Mouse (Mus musculus) testis, postnatal 14 days (tissue): Measurements from ENCODE around the gene Scaf11.
"Not testable (repeated sequence)": the region's sequence is repeated elsewhere in the genome, so short reads cannot be mapped to it uniquely, and the experiment has no call there.

Experiments used
- DNase-seq: peaks from one replicate; pipeline ENCODE4 v3.0.0; 2021; ENCODE audit warnings: low spot score

Gene Scaf11

GRCm38 (mm10) chr15:96460730-96461540 is at the start of gene Scaf11:
Scaf11 (minus strand) TSS chr15:96460843.
- peak; percentile 96 for DNase-seq

GRCm38 (mm10) chr15:96507097-96507840 is 46.6 kb upstream of the Scaf11 start:
- DNase-seq = no peak

GRCm38 (mm10) chr15:96497646-96498045 is 37.0 kb upstream of the Scaf11 start:
- no peak for DNase-seq

- no peak for DNase-seq
Observed at GRCm38 (mm10) chr15:96494279-96494678, 33.6 kb upstream of the Scaf11 start.

- DNase-seq = no peak
Observed at GRCm38 (mm10) chr15:96493573-96493972, 32.9 kb upstream of the Scaf11 start.

GRCm38 (mm10) chr15:96492919-96493318 is 32.3 kb upstream of the Scaf11 start:
- DNase-seq = not testable (repeated sequence)

- no peak for DNase-seq
Observed at GRCm38 (mm10) chr15:96491861-96492641, 31.4 kb upstream of the Scaf11 start.

- no peak for DNase-seq
Observed at GRCm38 (mm10) chr15:96491421-96491820, 30.8 kb upstream of the Scaf11 start.

- DNase-seq = no peak
Observed at GRCm38 (mm10) chr15:96490123-96490522, 29.5 kb upstream of the Scaf11 start.

- no peak for DNase-seq
Observed at GRCm38 (mm10) chr15:96488941-96489786, 28.5 kb upstream of the Scaf11 start.

- DNase-seq = no peak
Observed at GRCm38 (mm10) chr15:96487066-96487698, 26.5 kb upstream of the Scaf11 start.

GRCm38 (mm10) chr15:96480822-96481221 is 20.2 kb upstream of the Scaf11 start:
- DNase-seq = no peak

- DNase-seq = no peak
Observed at GRCm38 (mm10) chr15:96478006-96478405, 17.4 kb upstream of the Scaf11 start.

GRCm38 (mm10) chr15:96476359-96476758 is 15.7 kb upstream of the Scaf11 start:
- peak; percentile 78 for DNase-seq

GRCm38 (mm10) chr15:96475571-96475972 is 14.9 kb upstream of the Scaf11 start:
- no peak for DNase-seq

- DNase-seq = no peak
Observed at GRCm38 (mm10) chr15:96474325-96474955, 13.8 kb upstream of the Scaf11 start.

- no peak for DNase-seq
Observed at GRCm38 (mm10) chr15:96473920-96474319, 13.3 kb upstream of the Scaf11 start.

GRCm38 (mm10) chr15:96468316-96468715 is 7.7 kb upstream of the Scaf11 start:
- DNase-seq = no peak

GRCm38 (mm10) chr15:96467844-96468243 is 7.2 kb upstream of the Scaf11 start:
- no peak for DNase-seq

GRCm38 (mm10) chr15:96466362-96466903 is 5.8 kb upstream of the Scaf11 start:
- no peak for DNase-seq
